Mouse (Mus musculus) heart, postnatal 0 days (tissue): ENCODE data around the gene Creb5.

Source experiments
- CTCF ChIP-seq: IDR thresholded peaks from 2 replicates; pipeline ENCODE4 v1.5.1; 2016; ENCODE audit warnings: antibody characterized with exemption, control low read depth, low read depth
- EP300 ChIP-seq: IDR thresholded peaks from 2 replicates; pipeline ENCODE4 v1.6.1; 2016; ENCODE audit warnings: antibody characterized with exemption, low read depth

DNA sequence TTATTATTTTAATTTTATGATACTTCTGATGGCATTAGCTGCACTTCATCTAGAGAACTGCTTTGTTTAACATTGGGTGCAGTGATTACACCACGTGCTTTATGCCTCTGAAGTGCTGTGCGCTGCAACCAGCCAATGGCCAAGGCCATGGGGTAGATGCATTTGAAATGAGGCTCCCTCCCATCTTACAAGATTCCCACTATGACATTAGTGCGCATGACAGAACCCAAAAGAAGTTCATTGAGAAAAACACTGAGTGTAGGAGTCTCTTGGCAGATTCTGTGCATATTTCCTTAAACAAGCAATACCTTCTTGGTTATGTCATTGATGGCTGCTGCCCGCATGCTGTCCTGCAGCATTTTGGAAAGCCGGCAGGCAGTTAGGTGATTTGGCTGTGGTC, 19.6 kb downstream of the Creb5 start:
- no peak for TF ChIP-seq CTCF
- TF ChIP-seq EP300, result no peak
